Mouse (Mus musculus) small intestine, adult 2 months (tissue): ENCODE measurements around the gene Hist1h3g.

Source experiments
- CTCF ChIP-seq: fragments of 200-500 bp; IDR thresholded peaks from 2 replicates; pipeline ENCODE4 v1.5.1; 2012; ENCODE audit warnings: low read depth, mild to moderate bottlenecking, control low read depth, inconsistent platforms, low read length, moderate library complexity, mixed read lengths; ENCODE audit not compliant: insufficient replicate concordance, insufficient read length; ENCODE audit errors: extremely low read depth
- POLR2A ChIP-seq: fragments of 200-500 bp; IDR thresholded peaks from 2 replicates; pipeline ENCODE4 v1.6.1; 2012; ENCODE audit warnings: low read depth, mild to moderate bottlenecking, control low read depth, inconsistent platforms, low read length, moderate library complexity

DNA sequence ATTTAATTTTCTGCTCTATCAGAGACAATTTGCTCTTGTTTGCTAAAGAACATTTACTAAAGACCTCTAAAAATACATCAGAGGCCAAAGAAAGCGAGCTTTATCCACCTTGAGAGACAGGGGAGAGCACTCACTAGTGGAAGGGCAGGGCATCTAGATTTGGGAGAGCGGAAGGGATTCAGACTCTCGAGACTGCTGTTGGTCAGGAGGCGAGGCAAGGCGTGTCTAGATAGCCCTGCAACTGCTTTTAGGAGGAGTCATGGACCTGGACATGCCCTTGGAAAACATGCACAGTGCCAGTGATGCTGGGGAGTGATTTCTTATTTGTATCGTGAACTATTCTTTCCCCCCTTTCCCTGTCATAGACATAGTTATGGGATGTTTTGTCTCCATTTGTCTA lies 39.7 kb upstream of the Hist1h3g start:
- TF ChIP-seq POLR2A (no peak), CTCF (no peak)
